Mouse (Mus musculus): ENCODE data around the gene Prkg1. TPM values are rescaled to one million over a fixed set of nuclear protein-coding genes. Genes with fewer than 3 reads are reported as not detected.

Gene Prkg1
- polyA plus RNA-seq, 1 experiment from 2014 or later = 0.74 TPM

DNA sequence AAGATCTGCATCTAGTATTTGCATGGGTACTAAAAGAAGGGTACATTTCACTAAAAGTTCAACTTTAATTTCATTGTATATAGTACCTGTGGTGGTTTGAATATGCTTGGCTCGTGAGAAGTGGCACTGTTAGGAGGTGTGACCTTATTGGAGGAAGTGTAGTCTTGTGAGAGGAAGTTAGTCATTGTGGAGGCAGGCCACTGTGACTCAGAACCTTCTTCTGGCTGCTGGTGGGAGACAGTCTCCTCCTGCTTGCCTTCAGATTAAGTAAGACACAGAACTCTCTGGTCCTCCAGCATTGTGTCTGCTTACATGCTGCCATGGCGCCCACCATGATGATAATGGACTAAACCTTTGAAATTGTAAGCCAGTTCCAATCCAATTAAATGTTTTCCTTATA lies 984.0 kb downstream of the Prkg1 start:
- ATAC-seq = no peak
- TF ChIP-seq EP300 (IDR thresholded peaks at IDR 0.05; ENCODE audit: low read depth) (no peak), CTCF (IDR thresholded peaks at IDR 0.05; ENCODE audit: low read depth) (no peak)
- 38% methylated on average over 2 of the region's 2 CpGs for WGBS (ENCODE audit: insufficient replicate concordance)

DNA sequence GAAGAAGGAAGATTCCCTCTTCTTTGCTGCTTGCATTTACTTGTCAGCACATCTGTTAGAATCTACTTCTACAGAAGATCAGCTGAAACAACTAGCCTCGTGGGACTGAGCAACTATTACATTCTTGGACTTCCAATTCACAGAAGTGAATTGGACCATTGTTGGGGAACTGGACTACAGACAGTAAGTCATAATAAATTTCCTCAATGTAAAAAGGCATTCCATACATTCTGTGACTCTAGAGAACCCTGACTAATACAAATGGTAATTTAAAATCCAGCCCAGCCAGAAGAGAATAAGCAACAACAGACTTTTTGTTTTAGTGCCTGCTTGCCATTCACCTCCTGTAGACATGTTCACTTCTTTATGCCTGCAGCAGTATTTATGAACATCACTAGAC lies 996.5 kb downstream of the Prkg1 start:
- Histone ChIP-seq H3K36me3 (replicated peaks; ENCODE audit: insufficient read depth, low read length) (no peaks in the 10 kb centered on the region), H3K9ac (replicated peaks) (no peak overlapping the region), H3K27ac (ENCODE audit: low read depth) (no peak overlapping the region), H3K27me3 (ENCODE audit: insufficient read depth, low read length) (no peaks in the 10 kb centered on the region), H3K4me3 (ENCODE audit: low read depth, low read length) (no peak overlapping the region), H3K9me3 (ENCODE audit: low read length) (no peaks in the 10 kb centered on the region), H3K4me2 (ENCODE audit: low read depth, low read length) (no peak overlapping the region), H3K4me1 (ENCODE audit: insufficient read depth) (no peaks in the 10 kb centered on the region)
- ATAC-seq (no peak), DNase-seq (no peak)
- TF ChIP-seq EP300 (IDR thresholded peaks at IDR 0.05; ENCODE audit: low read depth) = no peak
- TF ChIP-seq CTCF (IDR thresholded peaks at IDR 0.05; ENCODE audit: low read depth) = no peak
- WGBS (ENCODE audit: insufficient replicate concordance) = 56% methylated on average over 1 of the region's 1 CpGs

More for the DNA sequence above, 984.0 kb downstream of the Prkg1 start:
- Histone ChIP-seq H3K4me2 (ENCODE audit: low read depth, low read length) (no peak overlapping the region), H3K27ac (ENCODE audit: low read depth) (no peak overlapping the region), H3K36me3 (replicated peaks; ENCODE audit: insufficient read depth, low read length) (no peaks in the 10 kb centered on the region), H3K4me1 (ENCODE audit: insufficient read depth) (no peaks in the 10 kb centered on the region), H3K9ac (replicated peaks) (no peak overlapping the region), H3K27me3 (ENCODE audit: insufficient read depth, low read length) (no peaks in the 10 kb centered on the region), H3K4me3 (ENCODE audit: low read depth, low read length) (no peak overlapping the region), H3K9me3 (ENCODE audit: low read length) (no peaks in the 10 kb centered on the region)
- no peak for DNase-seq

DNA sequence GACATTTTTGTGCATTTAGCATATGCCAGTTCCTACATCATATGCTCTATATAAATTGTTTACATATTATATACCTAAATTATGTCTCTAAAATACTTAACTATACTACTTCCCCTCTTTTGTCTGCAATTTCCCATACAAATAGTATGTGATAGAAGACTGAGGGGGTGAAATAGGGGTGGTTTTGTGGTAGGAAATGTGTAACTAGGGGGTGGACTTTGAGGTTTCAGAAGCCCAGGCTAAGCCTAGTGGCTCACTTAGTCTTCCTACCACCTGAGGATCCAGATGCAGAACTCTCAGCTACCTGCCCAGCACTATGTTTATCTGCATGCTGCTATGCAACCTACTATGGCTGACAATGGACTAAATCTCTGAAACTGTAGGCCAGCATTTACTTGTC lies 1020.4 kb downstream of the Prkg1 start:
- Histone ChIP-seq H3K27ac (ENCODE audit: low read depth) (no peak overlapping the region), H3K4me1 (ENCODE audit: insufficient read depth) (no peaks in the 10 kb centered on the region), H3K4me3 (ENCODE audit: low read depth, low read length) (no peak overlapping the region), H3K9ac (replicated peaks) (no peak overlapping the region), H3K36me3 (replicated peaks; ENCODE audit: insufficient read depth, low read length) (no peaks in the 10 kb centered on the region), H3K27me3 (ENCODE audit: insufficient read depth, low read length) (no peaks in the 10 kb centered on the region), H3K4me2 (ENCODE audit: low read depth, low read length) (no peak overlapping the region), H3K9me3 (ENCODE audit: low read length) (no peaks in the 10 kb centered on the region)
- no peak for DNase-seq
- TF ChIP-seq EP300 (IDR thresholded peaks at IDR 0.05; ENCODE audit: low read depth) (no peak), CTCF (IDR thresholded peaks at IDR 0.05; ENCODE audit: low read depth) (no peak)
- ATAC-seq = no peak

DNA sequence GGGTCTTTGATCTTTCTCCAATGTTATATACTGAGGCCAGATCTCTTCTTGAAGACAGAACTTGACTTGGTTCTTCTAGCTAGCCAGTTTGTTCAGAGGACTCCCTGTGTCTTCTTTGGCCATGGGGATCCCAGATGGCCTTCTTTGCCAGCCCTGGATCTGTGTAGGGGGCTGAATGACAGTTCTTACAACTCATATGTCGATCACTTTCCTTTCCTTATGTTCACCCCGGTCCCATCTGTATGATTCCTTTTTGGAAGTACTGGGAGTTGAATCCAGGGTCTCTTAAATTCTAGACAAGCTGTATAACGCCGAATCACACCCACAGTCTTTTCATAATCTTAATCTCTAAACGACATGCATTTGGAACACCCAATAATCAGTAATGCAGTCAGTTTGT lies 1065.7 kb downstream of the Prkg1 start:
- Histone ChIP-seq H3K4me3 (ENCODE audit: low read depth, low read length) (no peak overlapping the region), H3K36me3 (replicated peaks; ENCODE audit: insufficient read depth, low read length) (no peaks in the 10 kb centered on the region), H3K4me1 (ENCODE audit: insufficient read depth) (no peaks in the 10 kb centered on the region), H3K27me3 (ENCODE audit: insufficient read depth, low read length) (no peaks in the 10 kb centered on the region), H3K9me3 (ENCODE audit: low read length) (no peaks in the 10 kb centered on the region), H3K9ac (replicated peaks) (no peak overlapping the region), H3K27ac (ENCODE audit: low read depth) (no peak overlapping the region), H3K4me2 (ENCODE audit: low read depth, low read length) (no peak overlapping the region)
- no peak for ATAC-seq
- no peak for DNase-seq
- TF ChIP-seq EP300 (IDR thresholded peaks at IDR 0.05; ENCODE audit: low read depth) (no peak), CTCF (IDR thresholded peaks at IDR 0.05; ENCODE audit: low read depth) (no peak)
- 71% methylated on average over 5 of the region's 5 CpGs for WGBS (ENCODE audit: insufficient replicate concordance)

DNA sequence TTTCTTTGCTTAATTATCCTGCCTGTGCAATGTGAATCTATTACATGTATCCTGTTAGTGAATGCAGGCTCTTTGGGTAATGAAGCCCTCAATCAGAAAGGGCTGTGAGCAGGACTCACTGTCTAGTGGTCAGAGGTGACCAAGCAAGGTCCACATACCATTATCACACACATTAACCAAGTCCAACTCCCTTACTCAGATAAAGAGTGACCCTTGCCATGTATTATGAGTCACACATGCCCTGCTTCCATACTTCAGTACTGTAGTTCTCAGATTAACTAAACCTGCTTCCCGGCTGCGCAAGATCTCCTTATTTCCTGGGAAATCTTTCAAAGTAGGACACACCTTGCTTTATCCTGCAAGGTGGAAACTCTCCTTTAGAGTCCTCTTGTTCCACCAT lies 1073.6 kb downstream of the Prkg1 start:
- Histone ChIP-seq H3K4me3 (ENCODE audit: low read depth, low read length) (no peak overlapping the region), H3K4me2 (ENCODE audit: low read depth, low read length) (no peak overlapping the region), H3K27ac (ENCODE audit: low read depth) (no peak overlapping the region), H3K36me3 (replicated peaks; ENCODE audit: insufficient read depth, low read length) (no peaks in the 10 kb centered on the region), H3K27me3 (ENCODE audit: insufficient read depth, low read length) (no peaks in the 10 kb centered on the region), H3K9ac (replicated peaks) (no peak overlapping the region), H3K4me1 (ENCODE audit: insufficient read depth) (no peaks in the 10 kb centered on the region), H3K9me3 (ENCODE audit: low read length) (no peaks in the 10 kb centered on the region)
- WGBS (ENCODE audit: insufficient replicate concordance) = 93% methylated on average over 2 of the region's 2 CpGs
- no peak for ATAC-seq
- no peak for TF ChIP-seq EP300 (IDR thresholded peaks at IDR 0.05; ENCODE audit: low read depth)
- TF ChIP-seq CTCF (IDR thresholded peaks at IDR 0.05; ENCODE audit: low read depth) = no peak
- DNase-seq = no peak

DNA sequence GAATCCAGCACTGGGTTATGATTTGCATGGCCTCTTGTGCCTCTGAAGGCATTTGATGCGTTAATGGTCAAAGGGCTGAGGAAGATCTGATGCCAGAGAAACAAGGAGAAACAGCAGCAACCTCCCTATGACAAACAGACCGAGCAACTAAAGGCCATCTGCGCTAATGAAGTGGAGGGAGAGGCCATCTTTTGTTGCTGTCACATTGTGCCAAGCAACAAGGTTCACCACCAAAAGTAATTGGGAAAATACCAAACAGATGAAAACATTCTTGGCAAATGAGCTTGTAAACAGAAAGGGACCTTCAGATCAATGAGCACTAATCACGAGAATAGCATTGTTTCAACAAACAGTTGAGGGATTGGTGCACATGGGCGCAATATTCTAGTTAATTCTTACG lies 1074.1 kb downstream of the Prkg1 start:
- no peak overlapping the region for H3K9ac ChIP-seq (replicated peaks)
- no peaks in the 10 kb centered on the region for H3K36me3 ChIP-seq (replicated peaks; ENCODE audit: insufficient read depth, low read length)
- no peaks in the 10 kb centered on the region for H3K9me3 ChIP-seq (ENCODE audit: low read length)
- no peaks in the 10 kb centered on the region for H3K27me3 ChIP-seq (ENCODE audit: insufficient read depth, low read length)
- H3K27ac ChIP-seq (ENCODE audit: low read depth) = no peak overlapping the region
- H3K4me2 ChIP-seq (ENCODE audit: low read depth, low read length) = no peak overlapping the region
- DNase-seq (no peak), ATAC-seq (no peak)
- TF ChIP-seq EP300 (IDR thresholded peaks at IDR 0.05; ENCODE audit: low read depth) (no peak), CTCF (IDR thresholded peaks at IDR 0.05; ENCODE audit: low read depth) (no peak)
- no peak overlapping the region for H3K4me3 ChIP-seq (ENCODE audit: low read depth, low read length)
- 76% methylated on average over 6 of the region's 6 CpGs for WGBS (ENCODE audit: insufficient replicate concordance)
- H3K4me1 ChIP-seq (ENCODE audit: insufficient read depth) = no peaks in the 10 kb centered on the region

DNA sequence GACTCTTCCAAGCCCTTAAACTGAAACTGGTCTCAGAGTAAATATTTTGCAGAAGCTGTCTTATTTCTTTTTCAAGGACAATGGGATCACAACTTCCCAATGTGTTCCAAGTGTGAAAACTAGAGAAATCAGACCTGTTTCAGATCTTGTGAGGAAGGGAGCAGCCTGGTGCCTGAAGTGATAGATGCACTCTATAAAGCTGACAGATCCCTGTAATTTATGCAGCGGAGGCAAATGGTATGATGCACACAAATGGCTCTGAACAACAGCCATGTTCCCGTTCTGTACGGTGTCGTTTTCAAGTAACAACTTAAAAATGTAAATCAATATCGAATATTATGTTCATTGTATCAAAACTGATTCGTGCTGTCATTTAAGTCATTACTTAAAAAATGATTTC lies 1076.9 kb downstream of the Prkg1 start:
- no peaks in the 10 kb centered on the region for H3K9me3 ChIP-seq (ENCODE audit: low read length)

More for the DNA sequence above, 1076.9 kb downstream of the Prkg1 start:
- DNase-seq (no peak), ATAC-seq (no peak)
- WGBS (ENCODE audit: insufficient replicate concordance) = 75% methylated on average over 6 of the region's 6 CpGs
- no peaks in the 10 kb centered on the region for H3K36me3 ChIP-seq (replicated peaks; ENCODE audit: insufficient read depth, low read length)
- no peak overlapping the region for H3K4me2 ChIP-seq (ENCODE audit: low read depth, low read length)
- no peak for TF ChIP-seq CTCF (IDR thresholded peaks at IDR 0.05; ENCODE audit: low read depth)
- TF ChIP-seq EP300 (IDR thresholded peaks at IDR 0.05; ENCODE audit: low read depth) = no peak
- no peaks in the 10 kb centered on the region for H3K27me3 ChIP-seq (ENCODE audit: insufficient read depth, low read length)
- H3K9ac ChIP-seq (replicated peaks) = no peak overlapping the region
- no peaks in the 10 kb centered on the region for H3K4me1 ChIP-seq (ENCODE audit: insufficient read depth)
- H3K4me3 ChIP-seq (ENCODE audit: low read depth, low read length) = no peak overlapping the region
- H3K27ac ChIP-seq (ENCODE audit: low read depth) = no peak overlapping the region
